Mouse (Mus musculus) heart, postnatal 0 days (tissue): ENCODE data around the gene Rnf38.

Experiments used
- CTCF ChIP-seq: IDR thresholded peaks from 2 replicates; pipeline ENCODE4 v1.5.1; 2016; ENCODE audit warnings: antibody characterized with exemption, control low read depth, low read depth
- EP300 ChIP-seq: IDR thresholded peaks from 2 replicates; pipeline ENCODE4 v1.6.1; 2016; ENCODE audit warnings: antibody characterized with exemption, low read depth

DNA sequence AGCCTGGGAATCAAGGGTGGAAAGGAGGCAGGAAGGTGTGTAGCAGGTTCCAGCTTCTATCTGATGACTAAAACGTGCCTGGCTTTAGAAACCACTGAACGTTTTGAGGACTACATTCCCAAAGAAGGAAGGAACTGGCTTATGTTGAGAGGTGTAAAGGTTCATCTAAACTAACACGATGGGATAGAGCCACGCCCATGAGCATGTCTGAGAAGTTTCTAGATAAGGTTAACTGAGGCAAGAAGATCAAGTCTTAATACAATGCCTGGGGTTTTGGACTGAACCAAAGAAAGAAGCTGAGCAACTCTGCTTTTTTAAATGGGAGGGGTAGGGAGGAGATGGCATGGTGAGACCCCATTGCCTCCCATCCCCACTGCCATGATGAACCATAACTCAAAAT is 78.7 kb downstream of the Rnf38 start:
- TF ChIP-seq CTCF (no peak), EP300 (no peak)
